Mouse (Mus musculus): ENCODE results near the gene Gm49354.
"Not testable (repeated sequence)": the region's sequence is repeated elsewhere in the genome, so short reads cannot be mapped to it uniquely, and the experiment has no call there.

Gm49354 gene

GRCm38 (mm10) chr13:59768531-59768930 lies 13.5 kb downstream of the Gm49354 start:
- in situ Hi-C loops (cut with MseI, MboI), result no loop called here

- in situ Hi-C loops (cut with MseI, MboI), result no loop called here
These were observed 15.1 kb downstream of the Gm49354 start for GRCm38 (mm10) chr13:59766786-59767515.

GRCm38 (mm10) chr13:59762791-59763190 lies 19.3 kb downstream of the Gm49354 start:
- in situ Hi-C loops (cut with MseI, MboI), result no loop called here

DNA sequence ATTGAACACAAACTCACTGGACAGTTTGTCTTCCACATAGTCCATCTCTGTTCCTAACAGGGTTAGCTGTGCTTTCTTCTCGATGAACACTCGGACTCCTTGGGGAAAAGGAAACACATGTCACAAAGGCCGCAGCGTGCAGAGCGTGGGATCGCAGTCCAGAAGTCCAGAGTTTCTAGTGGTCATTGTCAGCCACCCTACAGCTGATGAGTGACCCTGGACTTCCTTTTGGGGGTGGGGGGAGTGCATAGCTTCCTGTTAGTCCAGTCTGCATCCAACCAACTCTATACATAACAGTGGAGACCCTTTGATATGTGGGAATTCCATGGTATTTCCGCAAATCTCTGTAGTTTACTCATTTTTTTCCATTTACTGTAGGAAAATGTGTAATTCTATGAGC lies 25.1 kb downstream of the Gm49354 start:
- in situ Hi-C loops (cut with MseI, MboI), result no loop called here

DNA sequence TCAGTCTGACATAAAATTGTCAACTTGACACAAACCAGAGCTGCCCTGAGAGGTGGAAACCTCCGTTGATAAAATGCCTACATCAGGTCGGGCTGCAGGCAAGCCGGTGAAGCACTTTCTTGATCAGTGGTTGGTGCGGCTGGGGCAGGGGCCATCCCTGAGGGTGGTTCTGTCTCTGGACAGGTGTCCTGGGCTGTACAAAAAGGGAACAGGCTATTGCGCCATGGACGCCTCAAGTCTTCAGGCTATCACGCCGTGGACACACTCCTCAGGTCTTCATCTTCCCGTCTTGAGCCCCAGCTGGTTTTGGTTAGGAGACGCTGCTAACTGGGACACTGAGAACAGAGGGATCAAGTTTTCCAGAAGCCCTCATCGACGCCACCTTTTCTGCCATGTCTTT lies 31.7 kb downstream of the Gm49354 start:
- in situ Hi-C loops (cut with MseI, MboI), result no loop called here

GRCm38 (mm10) chr13:59746711-59747110 lies 35.3 kb downstream of the Gm49354 start, which contains the start of gene 1700014D04Rik:
Gene 1700014D04Rik (minus strand): TSS chr13:59746752.
- in situ Hi-C loops (cut with MseI, MboI), result no loop called here

GRCm38 (mm10) chr13:59746164-59746563 lies 35.9 kb downstream of the Gm49354 start:
- in situ Hi-C loops (cut with MseI, MboI), result no loop called here

GRCm38 (mm10) chr13:59745462-59745861 lies 36.6 kb downstream of the Gm49354 start:
- in situ Hi-C loops (cut with MseI, MboI), result no loop called here

DNA sequence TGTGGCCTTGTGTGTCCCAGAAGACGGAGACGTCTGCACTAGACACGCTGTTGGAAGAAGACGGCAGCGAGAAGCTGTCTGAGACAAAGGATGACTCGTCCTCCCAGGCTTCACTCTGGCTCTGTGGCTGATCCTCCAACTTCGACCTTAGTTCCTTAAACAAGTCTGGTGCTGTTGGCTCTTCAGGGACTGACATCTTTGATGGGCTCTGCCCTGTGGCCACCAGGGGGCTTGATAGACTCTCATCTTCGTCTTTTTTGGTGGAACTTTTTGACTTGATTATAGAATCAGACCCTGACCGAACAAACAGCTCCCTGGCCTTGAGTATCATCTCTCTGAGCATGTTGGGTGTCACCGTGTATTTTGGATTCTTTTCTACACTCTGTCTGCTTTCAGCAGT lies 40.3 kb downstream of the Gm49354 start:
- in situ Hi-C loops (cut with MseI, MboI), result no loop called here

DNA sequence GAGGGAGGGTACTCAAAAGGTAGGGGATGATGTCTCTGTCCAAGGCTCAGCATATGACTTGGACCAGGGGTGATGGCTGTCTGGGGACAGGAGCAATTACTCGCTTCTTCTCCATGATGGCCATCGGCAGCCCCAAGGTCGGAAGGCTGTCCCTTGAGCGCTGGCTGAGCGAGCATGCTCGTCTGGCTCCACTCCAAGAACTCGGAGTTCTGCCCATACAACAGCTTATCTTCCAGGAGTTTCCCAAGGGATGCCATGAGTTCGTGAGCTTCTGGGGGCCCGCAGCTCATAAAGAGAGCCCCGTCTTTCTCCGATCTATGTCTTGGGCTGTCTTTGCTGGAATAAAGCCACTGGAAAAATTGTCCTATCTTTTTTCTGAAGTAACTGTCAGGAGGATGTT lies 40.9 kb downstream of the Gm49354 start:
- in situ Hi-C loops (cut with MseI, MboI), result no loop called here

GRCm38 (mm10) chr13:59739397-59739796 lies 42.6 kb downstream of the Gm49354 start:
- in situ Hi-C loops (cut with MseI, MboI), result no loop called here

DNA sequence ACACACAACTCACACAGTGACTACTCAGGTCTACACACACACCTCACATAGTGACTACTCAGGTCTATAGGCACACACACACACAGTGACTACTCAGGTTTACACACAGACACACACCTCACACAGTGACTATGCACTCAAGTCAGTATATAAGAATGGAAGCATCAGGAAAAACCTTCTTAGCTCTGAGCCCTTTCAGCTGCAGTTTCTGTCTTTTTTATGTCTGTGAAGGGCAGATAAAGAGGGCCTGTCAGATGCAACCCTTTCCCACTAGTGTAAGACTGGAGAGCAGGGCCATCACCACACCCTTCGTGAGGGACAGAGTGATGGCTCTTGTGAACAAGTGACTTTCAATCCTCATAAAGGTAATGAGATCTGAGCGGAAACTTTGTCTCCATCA lies 43.6 kb downstream of the Gm49354 start:
- in situ Hi-C loops (cut with MseI, MboI), result no loop called here

- in situ Hi-C loops (cut with MseI, MboI), result no loop called here
These were observed 46.9 kb downstream of the Gm49354 start for GRCm38 (mm10) chr13:59735190-59735589.

GRCm38 (mm10) chr13:59734347-59734746 lies 47.7 kb downstream of the Gm49354 start:
- in situ Hi-C loops (cut with MseI, MboI), result not testable (repeated sequence)

DNA sequence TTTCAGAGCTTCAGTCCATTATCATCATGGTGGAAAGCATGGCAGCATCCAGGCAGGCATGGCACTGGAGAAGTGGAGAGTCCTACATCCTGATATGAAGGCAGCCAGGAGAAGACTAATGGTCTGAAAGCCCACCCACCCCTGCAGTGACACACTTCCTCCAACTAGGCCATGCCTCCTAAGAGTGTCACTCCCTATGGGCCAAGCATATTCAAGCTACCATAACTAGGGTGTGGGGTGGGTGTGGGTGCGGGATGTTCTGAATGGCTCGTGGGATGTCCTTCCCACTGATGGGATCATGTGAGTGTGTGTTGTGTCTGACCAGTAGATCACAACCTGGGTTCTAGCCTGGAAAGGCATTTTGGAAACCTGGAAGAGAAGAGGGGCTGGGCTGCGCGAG lies 48.1 kb downstream of the Gm49354 start:
- in situ Hi-C loops (cut with MseI, MboI), result no loop called here

GRCm38 (mm10) chr13:59731652-59732051 lies 50.4 kb downstream of the Gm49354 start, which contains the start of gene Spata31d1d:
Gene Spata31d1d (minus strand): TSS chr13:59731752.
- in situ Hi-C loops (cut with MseI, MboI), result no loop called here

DNA sequence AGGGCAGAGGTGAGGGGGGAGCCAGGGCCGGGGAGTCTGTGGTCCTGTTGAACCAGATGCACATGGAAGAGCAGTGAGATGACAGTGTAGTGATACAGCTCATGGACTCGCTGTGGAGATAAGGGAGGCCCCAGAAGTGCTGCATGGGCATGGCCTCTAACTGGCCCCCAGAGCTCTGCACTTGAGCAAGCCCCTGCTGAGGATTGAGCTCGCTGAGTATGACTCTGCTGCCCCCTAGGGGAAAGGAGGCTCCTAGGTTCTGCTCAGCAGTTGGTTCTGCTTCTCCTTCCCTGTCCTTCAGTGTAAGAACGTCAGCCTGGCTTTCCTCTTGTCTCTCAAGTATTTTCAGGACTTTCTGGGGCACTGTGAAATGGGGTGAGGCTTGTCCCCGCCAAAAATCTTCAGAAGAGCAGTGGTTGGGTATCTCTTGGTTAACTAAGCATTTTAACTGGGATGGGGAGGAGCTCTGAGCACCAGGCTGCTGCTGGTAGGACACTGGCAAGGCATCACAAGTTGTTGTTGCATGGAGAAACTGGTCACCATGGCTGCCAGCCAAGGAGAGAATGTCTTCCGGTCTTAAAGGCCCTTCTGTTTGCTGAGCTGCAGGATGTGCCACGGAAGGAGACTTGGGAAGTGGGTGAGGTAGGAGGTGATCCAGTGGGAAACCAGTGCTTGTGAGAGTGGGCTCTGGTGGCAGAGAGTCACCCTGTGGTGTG lies 53.5 kb downstream of the Gm49354 start:
- in situ Hi-C loops (cut with MseI, MboI), result no loop called here

DNA sequence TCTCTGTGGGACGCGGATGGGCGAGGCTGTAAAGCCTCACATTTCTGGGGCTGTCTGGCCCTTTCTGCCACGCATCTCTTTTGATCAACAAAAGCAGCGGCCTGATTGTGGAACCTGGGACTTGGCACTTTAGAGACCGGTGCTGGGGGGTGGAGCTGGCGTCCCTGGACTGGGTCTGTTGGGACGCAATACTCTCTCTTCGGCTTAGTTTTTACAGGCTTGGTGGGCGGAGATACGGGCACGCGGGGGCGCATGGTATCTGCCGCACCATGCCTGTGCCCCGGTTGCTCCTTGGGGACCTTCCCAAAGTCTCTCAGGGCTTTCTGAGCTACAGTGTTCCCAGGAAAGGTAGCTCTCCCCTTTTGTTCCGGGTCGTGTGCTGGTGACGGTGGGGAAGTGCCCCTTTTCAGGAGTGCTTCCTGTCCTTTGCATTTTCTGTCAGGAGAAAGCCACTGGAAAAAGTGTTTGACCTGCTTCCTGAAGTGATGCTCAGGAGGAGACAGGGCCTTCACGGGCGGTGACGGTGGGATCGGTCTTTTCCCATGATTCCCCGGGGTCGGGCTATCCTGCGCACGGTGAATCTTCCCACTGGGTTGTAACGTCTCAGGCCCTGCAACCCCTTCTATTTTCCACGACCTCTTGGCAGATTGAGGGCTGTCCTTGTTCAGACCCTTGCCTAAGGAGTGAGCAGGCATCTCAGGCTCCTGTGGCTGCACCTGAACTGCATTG lies 55.7 kb downstream of the Gm49354 start:
- in situ Hi-C loops (cut with MseI, MboI), result no loop called here

DNA sequence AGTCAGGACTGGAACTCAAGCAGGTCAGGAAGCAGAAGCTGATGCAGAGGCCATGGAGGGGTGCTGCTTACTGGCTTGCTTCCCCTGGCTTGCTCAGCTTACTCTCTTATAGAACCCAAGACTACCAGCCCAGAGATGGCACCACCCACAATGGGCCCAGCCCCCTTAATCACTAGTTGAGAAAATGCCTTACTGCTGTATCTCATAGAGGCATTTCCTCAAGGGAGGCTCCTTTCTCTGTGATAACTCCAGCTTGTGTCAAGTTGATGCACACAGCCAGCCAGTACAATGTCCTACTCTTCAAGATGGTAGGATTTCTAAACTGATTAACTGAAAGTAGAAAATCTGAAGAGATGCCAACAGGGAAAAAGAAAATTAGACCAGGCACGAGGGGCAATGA lies 60.0 kb downstream of the Gm49354 start:
- in situ Hi-C loops (cut with MseI, MboI), result not testable (repeated sequence)

- in situ Hi-C loops (cut with MseI, MboI), result no loop called here
These were observed 62.6 kb downstream of the Gm49354 start for GRCm38 (mm10) chr13:59719475-59719874.

DNA sequence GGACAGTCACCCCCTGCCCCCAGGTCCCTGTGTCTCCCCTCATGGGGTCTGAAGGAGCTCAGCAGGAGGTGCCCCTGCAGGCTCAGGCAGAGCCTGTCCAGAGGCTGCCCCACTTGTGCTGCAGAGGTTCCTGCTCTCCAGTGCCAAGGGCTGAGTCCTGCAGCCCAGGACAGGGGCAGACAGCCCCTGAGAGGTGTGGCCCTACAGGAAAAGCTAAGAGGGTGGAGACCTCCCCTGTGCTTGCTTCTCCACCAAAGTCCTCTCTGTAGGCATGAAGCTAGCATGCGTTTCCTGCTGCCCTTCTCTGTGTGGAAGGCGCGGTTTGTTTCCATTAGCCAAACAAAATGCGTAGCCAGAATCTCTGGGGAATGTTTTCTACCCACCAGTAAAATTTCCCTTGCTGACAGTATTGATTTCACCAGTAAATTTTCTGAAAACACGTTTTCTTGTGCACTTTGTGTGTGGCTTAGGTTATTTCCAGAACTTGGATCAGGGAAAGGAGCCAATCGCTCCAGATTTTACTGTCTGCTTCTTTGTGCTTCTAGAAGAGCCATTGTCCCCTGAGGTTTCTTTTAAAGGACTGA lies 63.1 kb downstream of the Gm49354 start:
- in situ Hi-C loops (cut with MseI, MboI), result not testable (repeated sequence)

DNA sequence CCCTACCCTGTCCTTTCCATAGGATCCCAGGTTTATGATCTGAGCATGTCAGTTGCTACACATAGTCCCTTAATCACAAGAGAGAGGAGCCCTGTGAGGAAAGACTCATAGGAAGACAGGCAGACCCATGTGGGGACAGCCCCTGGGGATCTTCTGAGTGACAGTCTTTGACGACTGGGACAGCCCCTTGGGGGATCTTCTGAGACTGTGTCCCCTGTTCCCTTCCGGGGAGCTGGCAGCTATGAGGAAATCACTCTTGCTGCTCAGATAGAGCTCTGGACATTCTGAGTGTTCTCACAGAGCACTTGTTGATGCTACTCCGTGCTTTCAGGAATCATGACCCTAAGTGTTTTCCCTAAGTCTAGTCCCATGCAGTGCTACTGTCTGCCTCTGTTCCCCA lies 68.3 kb downstream of the Gm49354 start:
- in situ Hi-C loops (cut with MseI, MboI), result no loop called here
